Mouse (Mus musculus): ENCODE results near the gene Tardbp. TPM values are rescaled to one million over a fixed set of nuclear protein-coding genes. Genes with fewer than 3 reads are reported as not detected.

The Tardbp gene
- polyA plus RNA-seq, 1 experiment, result 276 TPM

DNA sequence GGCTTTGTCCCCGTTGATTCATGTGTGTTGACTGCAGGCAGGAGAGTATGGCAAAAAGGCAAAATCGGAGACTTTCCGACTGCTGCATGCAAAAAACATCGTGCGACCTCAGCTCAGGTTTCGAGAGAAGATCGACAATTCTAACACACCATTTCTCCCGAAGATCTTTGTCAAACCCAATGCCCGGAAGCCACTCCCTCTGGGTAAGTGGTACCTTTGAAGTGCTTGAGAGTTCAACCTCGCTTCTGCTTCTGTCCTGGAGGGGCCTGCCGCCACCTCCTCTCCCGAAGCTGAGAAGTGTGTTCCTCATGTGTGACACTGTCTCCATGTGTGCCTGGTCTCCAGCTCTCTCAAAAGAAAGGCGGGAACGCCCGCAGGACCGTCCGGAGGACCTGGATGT, 64.1 kb downstream of the Tardbp start:
- no peak for TF ChIP-seq POLR2A (IDR thresholded peaks at IDR 0.05; ENCODE audit: borderline replicate concordance, insufficient read depth, low read length)
- no peak for TF ChIP-seq CTCF (IDR thresholded peaks at IDR 0.05; ENCODE audit: borderline replicate concordance, insufficient read depth, low read depth, low read length)
- no peak overlapping the region for H3K27ac ChIP-seq (ENCODE audit: insufficient read depth, low read length)
- 92% methylated on average over 17 of the region's 17 CpGs for WGBS
- no peak overlapping the region for H3K4me3 ChIP-seq (replicated peaks; ENCODE audit: insufficient read depth, low read depth, low read length)
- H3K4me1 ChIP-seq (ENCODE audit: control insufficient read depth, insufficient read depth, low read length), result no peaks in the 10 kb centered on the region
- H3K27me3 ChIP-seq (ENCODE audit: control insufficient read depth, insufficient read depth, low read length), result no peaks in the 10 kb centered on the region
- no peak for DNase-seq

Other genes with a start within 250 kb of the Tardbp start
- 11.2 and 12.9 TPM in 2 replicates for gene Ubiad1, start 182.2 kb downstream of the Tardbp start, polyA plus RNA-seq (2012; rRNA removed)
- 36.3 and 42.7 TPM in 2 replicates for gene Mtor, start 178.4 kb downstream of the Tardbp start, polyA plus RNA-seq (2012; rRNA removed)
- gene Angptl7, start 126.6 kb downstream of the Tardbp start, polyA plus RNA-seq (2012; rRNA removed), result 0.10 and 0.13 TPM in 2 replicates
- gene Exosc10, start 68.6 kb downstream of the Tardbp start, polyA plus RNA-seq (2012; rRNA removed), result 47.1 and 52.9 TPM in 2 replicates
- gene Srm, start 35.5 kb downstream of the Tardbp start, polyA plus RNA-seq (2012; rRNA removed), result 68.9 and 75.8 TPM in 2 replicates
- gene Masp2, start 24.5 kb downstream of the Tardbp start, polyA plus RNA-seq (2012; rRNA removed), result 0.82 and 1.9 TPM in 2 replicates
- 0.10 and 0.11 TPM in 2 replicates for gene Gm572, start 16.3 kb upstream of the Tardbp start, polyA plus RNA-seq (2012; rRNA removed)
- gene Casz1, start 177.4 kb upstream of the Tardbp start, polyA plus RNA-seq (2012; rRNA removed), result 1.4 and 1.5 TPM in 2 replicates

All from cerebellum, adult 2 months (tissue).